Mouse (Mus musculus): ENCODE results near the gene Zhx3. TPM values are rescaled to one million over a fixed set of nuclear protein-coding genes. Genes with fewer than 3 reads are reported as not detected.

Gene Zhx3
- total RNA-seq, 1 experiment from 2014 or later, result 1.6 TPM

GRCm38 (mm10) chr2:160739647-160740356 is 133.0 kb downstream of the Zhx3 start:
- no peak for ATAC-seq (replicated peaks; ENCODE audit: insufficient number of reproducible peaks, low FRiP score, low TSS enrichment, poor library complexity, severe bottlenecking)

- ATAC-seq (replicated peaks; ENCODE audit: insufficient number of reproducible peaks, low FRiP score, low TSS enrichment, poor library complexity, severe bottlenecking), result no peak
These were observed 134.4 kb downstream of the Zhx3 start for GRCm38 (mm10) chr2:160738354-160738753.

GRCm38 (mm10) chr2:160736466-160736865 is 136.3 kb downstream of the Zhx3 start:
- ATAC-seq (replicated peaks; ENCODE audit: insufficient number of reproducible peaks, low FRiP score, low TSS enrichment, poor library complexity, severe bottlenecking), result no peak

- no peak for ATAC-seq (replicated peaks; ENCODE audit: insufficient number of reproducible peaks, low FRiP score, low TSS enrichment, poor library complexity, severe bottlenecking)
These were observed 137.0 kb downstream of the Zhx3 start for GRCm38 (mm10) chr2:160735706-160736310.

- no peak for ATAC-seq (replicated peaks; ENCODE audit: insufficient number of reproducible peaks, low FRiP score, low TSS enrichment, poor library complexity, severe bottlenecking)
These were observed 138.5 kb downstream of the Zhx3 start for GRCm38 (mm10) chr2:160734331-160734730.

GRCm38 (mm10) chr2:160733131-160733531 is 139.7 kb downstream of the Zhx3 start:
- ATAC-seq (replicated peaks; ENCODE audit: insufficient number of reproducible peaks, low FRiP score, low TSS enrichment, poor library complexity, severe bottlenecking), result no peak

GRCm38 (mm10) chr2:160732420-160732995 is 140.3 kb downstream of the Zhx3 start:
- no peak for ATAC-seq (replicated peaks; ENCODE audit: insufficient number of reproducible peaks, low FRiP score, low TSS enrichment, poor library complexity, severe bottlenecking)

- no peak for ATAC-seq (replicated peaks; ENCODE audit: insufficient number of reproducible peaks, low FRiP score, low TSS enrichment, poor library complexity, severe bottlenecking)
These were observed 140.9 kb downstream of the Zhx3 start for GRCm38 (mm10) chr2:160731839-160732261.

- ATAC-seq (replicated peaks; ENCODE audit: insufficient number of reproducible peaks, low FRiP score, low TSS enrichment, poor library complexity, severe bottlenecking), result peak; percentile 82
These were observed 141.5 kb downstream of the Zhx3 start, which contains the start of gene Plcg1 for GRCm38 (mm10) chr2:160731117-160731838. Gene Plcg1 (plus strand): TSS chr2:160731300.

- ATAC-seq (replicated peaks; ENCODE audit: insufficient number of reproducible peaks, low FRiP score, low TSS enrichment, poor library complexity, severe bottlenecking), result 0 out of 2 replicates have a peak, but pooled peaks have one; percentile 1
These were observed 142.0 kb downstream of the Zhx3 start for GRCm38 (mm10) chr2:160730797-160731116.

- ATAC-seq (replicated peaks; ENCODE audit: insufficient number of reproducible peaks, low FRiP score, low TSS enrichment, poor library complexity, severe bottlenecking), result no peak
These were observed 142.7 kb downstream of the Zhx3 start for GRCm38 (mm10) chr2:160729851-160730796.

- no peak for ATAC-seq (replicated peaks; ENCODE audit: insufficient number of reproducible peaks, low FRiP score, low TSS enrichment, poor library complexity, severe bottlenecking)
These were observed 143.4 kb downstream of the Zhx3 start for GRCm38 (mm10) chr2:160729436-160729835.

GRCm38 (mm10) chr2:160728972-160729371 is 143.8 kb downstream of the Zhx3 start:
- ATAC-seq (replicated peaks; ENCODE audit: insufficient number of reproducible peaks, low FRiP score, low TSS enrichment, poor library complexity, severe bottlenecking), result no peak

- ATAC-seq (replicated peaks; ENCODE audit: insufficient number of reproducible peaks, low FRiP score, low TSS enrichment, poor library complexity, severe bottlenecking), result no peak
These were observed 146.6 kb downstream of the Zhx3 start for GRCm38 (mm10) chr2:160725877-160726864.

GRCm38 (mm10) chr2:160724536-160724935 is 148.3 kb downstream of the Zhx3 start:
- no peak for ATAC-seq (replicated peaks; ENCODE audit: insufficient number of reproducible peaks, low FRiP score, low TSS enrichment, poor library complexity, severe bottlenecking)

GRCm38 (mm10) chr2:160723613-160724375 is 149.0 kb downstream of the Zhx3 start:
- no peak for ATAC-seq (replicated peaks; ENCODE audit: insufficient number of reproducible peaks, low FRiP score, low TSS enrichment, poor library complexity, severe bottlenecking)

- no peak for ATAC-seq (replicated peaks; ENCODE audit: insufficient number of reproducible peaks, low FRiP score, low TSS enrichment, poor library complexity, severe bottlenecking)
These were observed 150.1 kb downstream of the Zhx3 start for GRCm38 (mm10) chr2:160722714-160723113.

Data from monocyte, adult 5-6 weeks (primary cell).